Mouse (Mus musculus): ENCODE results near the gene Olfr366.
"Not testable (repeated sequence)": the region's sequence is repeated elsewhere in the genome, so short reads cannot be mapped to it uniquely, and the experiment has no call there.

Olfr366 gene

DNA sequence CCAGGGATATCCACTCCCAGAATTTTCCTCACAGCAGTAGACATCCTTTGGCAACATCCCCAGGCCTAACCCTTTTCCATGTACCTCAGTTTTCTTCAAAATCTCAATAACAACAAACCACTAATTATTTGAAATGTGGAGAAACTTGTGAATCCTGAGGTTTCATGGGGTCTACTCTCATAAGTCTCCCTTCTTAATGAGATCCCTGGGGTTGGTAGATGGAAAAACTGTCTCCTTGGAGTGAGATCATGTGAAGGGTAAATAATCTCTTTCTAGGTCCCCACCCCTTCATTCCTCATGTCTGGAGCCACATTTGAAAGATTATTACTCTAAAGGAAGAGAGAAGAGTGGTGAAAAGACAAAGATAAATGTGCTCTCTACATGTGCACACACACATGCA lies at the start of gene Olfr366:
Olfr366 (plus strand) TSS at position 301 of the 400 bp plus-strand sequence.
- no peak for DNase-seq (ENCODE audit: low spot score)

DNA sequence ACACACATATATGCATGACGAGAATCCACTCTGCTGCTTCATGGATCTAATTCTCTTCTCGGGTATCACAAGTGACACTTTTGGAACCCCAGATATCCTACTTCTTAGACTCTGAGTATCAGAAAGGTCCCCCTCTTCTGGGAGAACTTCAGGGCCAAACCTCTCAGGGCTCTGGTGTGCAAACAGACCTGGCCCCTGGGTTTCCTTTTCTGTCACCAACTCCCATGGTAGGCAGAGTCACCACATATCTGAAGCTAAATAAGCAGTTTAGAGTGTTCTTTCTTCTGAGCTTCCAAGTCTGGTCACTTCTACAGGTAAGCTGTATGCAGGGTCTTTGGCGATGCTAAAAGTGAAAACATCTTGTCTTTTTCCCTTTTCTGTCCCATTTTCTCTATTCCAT lies 23.5 kb upstream of the Olfr366 start, which contains the start of gene Olfr365:
Olfr365 (plus strand) TSS at position 301 of the 400 bp plus-strand sequence.
- DNase-seq (ENCODE audit: low spot score) = no peak

DNA sequence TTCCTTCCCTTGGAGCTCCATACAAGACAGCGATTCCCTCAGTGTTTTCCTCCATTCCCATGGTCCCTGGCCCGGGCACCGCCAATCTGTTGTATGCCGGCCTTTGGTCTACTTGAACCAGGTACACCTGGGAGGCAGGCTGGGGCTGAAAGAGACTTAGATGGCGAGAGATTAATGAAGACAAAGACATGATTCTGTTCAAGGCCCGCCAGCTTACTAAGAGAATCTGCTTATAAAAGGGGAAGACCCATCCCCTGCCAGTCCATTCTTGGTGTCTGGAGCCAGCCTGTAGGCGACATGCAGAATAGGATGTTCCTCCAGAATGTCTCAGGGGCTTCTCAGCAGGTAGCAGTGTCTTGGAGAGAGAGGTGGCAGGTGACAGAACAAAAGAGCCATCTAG lies 50.4 kb downstream of the Olfr366 start:
- DNase-seq (ENCODE audit: low spot score) = not testable (repeated sequence)
